Mouse (Mus musculus): ENCODE data around the gene Epop.
A peak's percentile ranks its signal among the peaks of the same experiment; 100 is the strongest.

The Epop gene

GRCm38 (mm10) chr11:97579088-97579857, 50.2 kb downstream of the Epop start:
- peak in 1 of 2 experiments; percentile 31 for DNase-seq

DNA sequence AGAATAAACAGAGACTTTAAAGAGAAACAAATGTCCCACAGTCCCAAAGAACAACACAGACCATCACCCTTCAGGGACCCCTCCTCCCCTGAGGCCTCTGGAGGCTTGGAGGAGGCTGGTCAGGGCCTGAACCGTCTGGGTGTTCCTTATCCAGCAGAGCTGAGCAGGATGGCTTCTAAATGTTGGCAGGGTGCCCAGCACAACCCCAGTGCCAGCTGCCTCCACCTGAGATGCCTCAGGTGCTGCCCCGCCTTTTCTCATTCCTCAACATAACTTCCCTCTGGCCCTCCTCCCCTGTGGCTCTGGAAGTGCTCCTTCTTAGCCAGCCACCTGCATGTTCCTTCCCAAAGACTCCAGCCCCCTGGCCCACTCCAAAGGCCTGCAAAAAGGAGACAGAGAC, 51.2 kb downstream of the Epop start:
- DNase-seq = peak; percentile 37

All from cerebellum, postnatal 10 days (tissue).